Mouse (Mus musculus) MEL (cell line): Measurements from ENCODE around the gene Prpf38b. TPM values are rescaled to one million over a fixed set of nuclear protein-coding genes. Genes with fewer than 3 reads are reported as not detected.
A peak's percentile ranks its signal among the peaks of the same experiment; 100 is the strongest.

Experiments
- DNase-seq: peaks from one replicate; pipeline ENCODE4 v3.0.0; 2011; ENCODE audit warnings: low read depth, low spot score
- H3K27ac ChIP-seq: 2 replicates; pipeline ENCODE4 v1.5.1; 2012; ENCODE audit warnings: low read depth, mild to moderate bottlenecking, control low read depth, low read length, moderate library complexity; ENCODE audit not compliant: control insufficient read depth
- H3K27me3 ChIP-seq, 2 experiments: fragments of 150-350 bp in 1 of 2; sonication (generic) in 1 of 2; 2 replicates each; pipeline ENCODE4 v1.6.1; 2012; ENCODE audit warnings: low read length in 2 of 2, mild to moderate bottlenecking in 2 of 2, improper control_type of control experiment in 1 of 2, moderate library complexity in 1 of 2; ENCODE audit not compliant: insufficient read depth in 2 of 2, control insufficient read depth in 1 of 2
- H3K36me3 ChIP-seq, 2 experiments: 2 replicates each; pipeline ENCODE4 v1.6.1; 2012 to 2014; ENCODE audit warnings: low read length in 2 of 2, improper control_type of control experiment in 1 of 2, inconsistent platforms in 1 of 2, mild to moderate bottlenecking in 1 of 2; ENCODE audit not compliant: insufficient read depth in 2 of 2, control insufficient read depth in 1 of 2
- H3K4me1 ChIP-seq, 2 experiments: fragments of 150-350 bp in 1 of 2; sonication (generic) in 1 of 2; 2 replicates each; pipeline ENCODE4 v1.6.1; 2012; ENCODE audit warnings: low read length in 2 of 2, improper control_type of control experiment in 1 of 2, mild to moderate bottlenecking in 1 of 2; ENCODE audit not compliant: insufficient read depth in 2 of 2, control insufficient read depth in 1 of 2
- H3K4me3 ChIP-seq, 2 experiments: fragments of 150-350 bp in 1 of 2; sonication (generic) in 1 of 2; 2 replicates each; pipeline ENCODE4 v1.5.1; 2012; ENCODE audit warnings: low read depth in 2 of 2, low read length in 2 of 2, mild to moderate bottlenecking in 2 of 2, moderate library complexity in 2 of 2, control low read depth in 1 of 2, improper control_type of control experiment in 1 of 2; ENCODE audit not compliant: control insufficient read depth in 1 of 2, insufficient read depth in 1 of 2
- H3K79me2 ChIP-seq: 2 replicates; pipeline ENCODE4 v1.6.1; 2012; ENCODE audit warnings: mild to moderate bottlenecking, low read length, moderate library complexity; ENCODE audit not compliant: control insufficient read depth, poor library complexity, insufficient read depth
- H3K9ac ChIP-seq: 2 replicates; pipeline ENCODE4 v1.6.1; 2012; ENCODE audit warnings: low read depth, mild to moderate bottlenecking, control low read depth, low read length, moderate library complexity; ENCODE audit not compliant: control insufficient read depth, poor library complexity, severe bottlenecking
- H3K9me3 ChIP-seq: fragments of 150-350 bp; sonication (generic); replicated peaks from 2 replicates; pipeline ENCODE4 v1.6.1; 2012; ENCODE audit warnings: mild to moderate bottlenecking, low read length, improper control_type of control experiment, moderate library complexity; ENCODE audit not compliant: insufficient read depth
- BHLHE40 ChIP-seq: IDR thresholded peaks from 2 replicates; pipeline ENCODE4 v1.6.1; 2012; ENCODE audit warnings: low read depth, mild to moderate bottlenecking, inconsistent platforms, low read length, improper control_type of control experiment, borderline replicate concordance
- CHD1 ChIP-seq: IDR thresholded peaks from 2 replicates; pipeline ENCODE4 v1.6.1; 2012; ENCODE audit warnings: low read depth, mild to moderate bottlenecking, inconsistent platforms, low read length, improper control_type of control experiment
- CHD2 ChIP-seq: IDR thresholded peaks from 2 replicates; pipeline ENCODE4 v1.6.1; 2011; ENCODE audit warnings: low read length, improper control_type of control experiment
- CTCF ChIP-seq, 3 experiments: IDR thresholded peaks in 2 of 3; conservative IDR thresholded peaks in 1 of 3; 2 replicates each; pipeline ENCODE4 v1.5.1; 2011 to 2012; ENCODE audit warnings: low read length in 3 of 3, low read depth in 2 of 3, mild to moderate bottlenecking in 2 of 3, improper control_type of control experiment in 1 of 3, inconsistent platforms in 1 of 3, mixed read lengths in 1 of 3, moderate library complexity in 1 of 3; ENCODE audit not compliant: control insufficient read depth in 1 of 3, insufficient read depth in 1 of 3, poor library complexity in 1 of 3, severe bottlenecking in 1 of 3
- E2F4 ChIP-seq: IDR thresholded peaks from 2 replicates; pipeline ENCODE4 v1.6.1; 2011; ENCODE audit warnings: low read depth, low read length, improper control_type of control experiment, borderline replicate concordance
- ELF1 ChIP-seq: IDR thresholded peaks from 2 replicates; pipeline ENCODE4 v1.6.1; 2014; ENCODE audit warnings: low read depth, mild to moderate bottlenecking, inconsistent platforms, low read length, improper control_type of control experiment, moderate library complexity
- EP300 ChIP-seq, 2 experiments: IDR thresholded peaks; 2 replicates each; pipeline ENCODE4 v1.6.1; 2011; ENCODE audit warnings: improper control_type of control experiment in 2 of 2, low read length in 2 of 2, low read depth in 1 of 2, mild to moderate bottlenecking in 1 of 2
- ETS1 ChIP-seq: IDR thresholded peaks from 2 replicates; pipeline ENCODE4 v1.6.1; 2012; ENCODE audit warnings: low read depth, mild to moderate bottlenecking, inconsistent platforms, low read length, improper control_type of control experiment, moderate library complexity
- GABPA ChIP-seq: IDR thresholded peaks from 2 replicates; pipeline ENCODE4 v1.6.1; 2012; ENCODE audit warnings: low read depth, mild to moderate bottlenecking, inconsistent platforms, low read length, improper control_type of control experiment, moderate library complexity
- GATA1 ChIP-seq: IDR thresholded peaks from 2 replicates; pipeline ENCODE4 v1.6.1; 2011; ENCODE audit warnings: low read depth, low read length, improper control_type of control experiment
- HCFC1 ChIP-seq: IDR thresholded peaks from 2 replicates; pipeline ENCODE4 v1.6.1; 2012; ENCODE audit warnings: low read depth, mild to moderate bottlenecking, inconsistent platforms, low read length, improper control_type of control experiment, moderate library complexity
- JUND ChIP-seq: IDR thresholded peaks from 2 replicates; pipeline ENCODE4 v1.6.1; 2011; ENCODE audit warnings: low read depth, mild to moderate bottlenecking, improper control_type of control experiment, low read length
- KAT2A ChIP-seq: conservative IDR thresholded peaks from 2 replicates; pipeline ENCODE4 v1.6.1; 2012; ENCODE audit warnings: low read depth, low read length, improper control_type of control experiment, inconsistent platforms
- MAX ChIP-seq: IDR thresholded peaks from 2 replicates; pipeline ENCODE4 v1.6.1; 2011; ENCODE audit warnings: low read length, improper control_type of control experiment
- MEF2A ChIP-seq: IDR thresholded peaks from 2 replicates; pipeline ENCODE4 v1.6.1; 2014; ENCODE audit warnings: low read depth, mild to moderate bottlenecking, inconsistent platforms, low read length, improper control_type of control experiment; ENCODE audit not compliant: poor library complexity, insufficient replicate concordance, severe bottlenecking; ENCODE audit errors: extremely low read depth
- MXI1 ChIP-seq: IDR thresholded peaks from 2 replicates; pipeline ENCODE4 v1.6.1; 2011; ENCODE audit warnings: mild to moderate bottlenecking, low read depth, low read length, improper control_type of control experiment
- MYB ChIP-seq: IDR thresholded peaks from 2 replicates; pipeline ENCODE4 v1.6.1; 2011; ENCODE audit warnings: mild to moderate bottlenecking, low read depth, low read length, improper control_type of control experiment
- MYC ChIP-seq: IDR thresholded peaks from 2 replicates; pipeline ENCODE4 v1.6.1; 2011; ENCODE audit warnings: low read depth, mild to moderate bottlenecking, low read length, improper control_type of control experiment, moderate library complexity
- NELFE ChIP-seq: IDR thresholded peaks from 2 replicates; pipeline ENCODE4 v1.6.1; 2011; ENCODE audit warnings: low read depth, low read length, improper control_type of control experiment
- NRF1 ChIP-seq: IDR thresholded peaks from 2 replicates; pipeline ENCODE4 v1.6.1; 2014; ENCODE audit warnings: low read depth, mild to moderate bottlenecking, inconsistent platforms, low read length, improper control_type of control experiment, moderate library complexity; ENCODE audit not compliant: poor library complexity, insufficient read depth, severe bottlenecking
- POLR2A ChIP-seq, 2 experiments: IDR thresholded peaks; 2 replicates each; pipeline ENCODE4 v1.6.1; 2011 to 2012; ENCODE audit warnings: low read length in 2 of 2, mild to moderate bottlenecking in 2 of 2, control low read depth in 1 of 2, improper control_type of control experiment in 1 of 2, low read depth in 1 of 2, moderate library complexity in 1 of 2; ENCODE audit not compliant: control insufficient read depth in 1 of 2, insufficient read depth in 1 of 2, poor library complexity in 1 of 2
- POLR2AphosphoS2 ChIP-seq: IDR thresholded peaks from 2 replicates; pipeline ENCODE4 v1.6.1; 2011; ENCODE audit warnings: low read length, improper control_type of control experiment
- POLR2AphosphoS5 ChIP-seq: IDR thresholded peaks from 2 replicates; pipeline ENCODE4 v1.6.1; 2012; ENCODE audit warnings: low read depth, borderline replicate concordance, mild to moderate bottlenecking, inconsistent platforms, low read length, moderate library complexity, mixed read lengths
- RAD21 ChIP-seq: IDR thresholded peaks from 2 replicates; pipeline ENCODE4 v1.6.1; 2011; ENCODE audit warnings: mild to moderate bottlenecking, low read depth, low read length, improper control_type of control experiment
- RCOR1 ChIP-seq: IDR thresholded peaks from 2 replicates; pipeline ENCODE4 v1.6.1; 2012; ENCODE audit warnings: low read depth, mild to moderate bottlenecking, inconsistent platforms, low read length, improper control_type of control experiment
- SMC3 ChIP-seq: IDR thresholded peaks from 2 replicates; pipeline ENCODE4 v1.6.1; 2011; ENCODE audit warnings: low read depth, low read length, improper control_type of control experiment
- TAL1 ChIP-seq: IDR thresholded peaks from 2 replicates; pipeline ENCODE4 v1.6.1; 2012; ENCODE audit warnings: mild to moderate bottlenecking, inconsistent platforms, low read length, moderate library complexity, mixed read lengths
- TBP ChIP-seq: IDR thresholded peaks from 2 replicates; pipeline ENCODE4 v1.8.0; 2011; ENCODE audit warnings: low read depth, low read length, improper control_type of control experiment
- TCF12 ChIP-seq: IDR thresholded peaks from 2 replicates; pipeline ENCODE4 v1.6.1; 2014; ENCODE audit warnings: low read depth, mild to moderate bottlenecking, inconsistent platforms, low read length, improper control_type of control experiment, moderate library complexity
- UBTF ChIP-seq: IDR thresholded peaks from 2 replicates; pipeline ENCODE4 v1.6.1; 2012; ENCODE audit warnings: low read depth, mild to moderate bottlenecking, inconsistent platforms, low read length, improper control_type of control experiment, moderate library complexity, borderline replicate concordance; ENCODE audit not compliant: insufficient read depth
- USF1 ChIP-seq: IDR thresholded peaks from 2 replicates; pipeline ENCODE4 v1.6.1; 2014; ENCODE audit warnings: low read depth, mild to moderate bottlenecking, inconsistent platforms, low read length, improper control_type of control experiment, moderate library complexity
- USF2 ChIP-seq, 2 experiments: IDR thresholded peaks; 2 replicates each; pipeline ENCODE4 v1.6.1; 2011 to 2012; ENCODE audit warnings: improper control_type of control experiment in 2 of 2, low read length in 2 of 2, borderline replicate concordance in 1 of 2, inconsistent platforms in 1 of 2, low read depth in 1 of 2, mild to moderate bottlenecking in 1 of 2; ENCODE audit not compliant: insufficient read depth in 1 of 2
- ZC3H11A ChIP-seq: IDR thresholded peaks from 2 replicates; pipeline ENCODE4 v1.6.1; 2012; ENCODE audit warnings: low read depth, mild to moderate bottlenecking, inconsistent platforms, low read length, improper control_type of control experiment
- ZMIZ1 ChIP-seq: IDR thresholded peaks from 2 replicates; pipeline ENCODE4 v1.6.1; 2012; ENCODE audit warnings: low read depth, mild to moderate bottlenecking, inconsistent platforms, low read length, improper control_type of control experiment, moderate library complexity
- ZNF384 ChIP-seq: IDR thresholded peaks from 2 replicates; pipeline ENCODE4 v1.6.1; 2012; ENCODE audit warnings: low read depth, mild to moderate bottlenecking, inconsistent platforms, low read length, improper control_type of control experiment
- polyA plus RNA-seq, 2 experiments: library from polyadenylated mRNA; stranded (reverse) in 1 of 2; unstranded in 1 of 2; fragments of >175 nt in 1 of 2; fragments of >200 nt in 1 of 2; gene quantifications; 2 replicates each; pipeline versions ENCODE4 v1.2.1 to v1.2.4; 2012; ENCODE audit warnings: low replicate concordance in 2 of 2, low read depth in 1 of 2; ENCODE audit not compliant: insufficient read length in 2 of 2, insufficient read depth in 1 of 2, missing spikeins in 1 of 2
- total RNA-seq: library from RNA; depleted of rRNA; stranded (reverse); fragments of 300-350 nt; gene quantifications from 2 replicates; pipeline ENCODE4 v1.2.3, GENCODE M21; 2012

The Prpf38b gene
- total and polyA plus RNA-seq, 3 experiments, result 43.0 to 138 (median 128) TPM

DNA sequence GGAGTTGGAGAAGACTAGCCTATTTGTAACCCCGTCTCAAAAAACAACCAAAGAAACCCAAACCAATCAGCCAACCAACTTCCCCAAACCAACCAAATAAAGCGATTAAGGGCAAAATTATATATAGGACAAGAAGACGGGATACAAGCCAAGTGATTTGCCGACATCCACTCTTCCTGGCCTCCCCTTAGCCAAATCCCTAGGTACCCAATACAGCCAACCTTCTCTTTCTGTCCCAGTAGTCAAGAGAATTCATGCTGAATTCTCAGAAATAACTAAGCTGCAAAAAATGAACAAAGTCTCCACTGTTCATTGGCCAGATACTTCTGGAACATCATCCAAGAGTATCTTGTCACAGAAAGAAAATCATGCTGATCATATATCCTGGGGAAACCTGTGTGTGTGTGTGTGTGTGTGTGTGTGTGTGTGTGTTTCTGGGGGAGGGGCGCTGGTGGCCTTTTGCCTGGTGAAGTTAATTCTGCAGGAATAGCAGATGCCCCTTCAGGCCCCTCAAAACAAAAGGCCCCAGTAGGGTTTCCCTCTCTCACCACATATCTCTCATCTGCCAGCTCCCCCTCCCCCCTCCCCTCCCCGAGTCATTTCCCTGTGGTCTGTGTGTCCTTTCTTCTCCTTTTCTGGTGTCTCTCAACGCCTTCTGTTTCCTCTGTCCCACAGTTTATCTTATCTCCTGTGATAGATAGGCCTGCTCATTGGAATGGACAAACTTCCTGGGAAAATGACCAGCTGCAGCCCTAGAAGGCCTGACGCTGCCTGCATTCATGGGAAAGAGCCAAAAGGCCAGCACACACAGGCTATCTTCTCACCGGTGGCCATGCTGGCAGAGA, 25.6 kb downstream of the Prpf38b start:
- Histone ChIP-seq H3K79me2 (no peaks in the 10 kb centered on the region), H3K27ac (peak overlapping the region; percentile 69), H3K9me3 (no peaks in the 10 kb centered on the region), H3K36me3 (peaks cover 0 to 16% of the 10 kb centered on the region in 2 experiments; a peak in 2 of 4 replicates), H3K4me1 (peaks cover 18 to 25% of the 10 kb centered on the region in 2 experiments), H3K4me3 (peak overlapping the region; percentile 40 to 44), H3K9ac (peak overlapping the region; percentile 50), H3K27me3 (no peaks in the 10 kb centered on the region)
- peak; percentile 82 for DNase-seq
- TF ChIP-seq NRF1, result no peak
- no peak for TF ChIP-seq JUND
- TF ChIP-seq ZNF384, result no peak
- TF ChIP-seq GATA1, result peak; percentile 96
- TF ChIP-seq MAX, result no peak
- no peak for TF ChIP-seq CTCF (IDR thresholded peaks at IDR 0.05 in 2 of 3, conservative IDR thresholded peaks at IDR 0.05 in 1 of 3; ENCODE audit: control insufficient read depth in 1 of 3, insufficient read depth in 1 of 3, low read depth in 2 of 3, low read length in 3 of 3, poor library complexity in 1 of 3, severe bottlenecking in 1 of 3)
- TF ChIP-seq BHLHE40, result peak; percentile 41; the same call in 1 of the 2 replicates
- no peak for TF ChIP-seq USF1
- no peak for TF ChIP-seq POLR2AphosphoS2
- no peak for TF ChIP-seq SMC3
- peak; percentile 21; the same call in 1 of the 2 replicates for TF ChIP-seq HCFC1
- no peak for TF ChIP-seq POLR2A (IDR thresholded peaks at IDR 0.05; ENCODE audit: control insufficient read depth in 1 of 2, insufficient read depth in 1 of 2, low read depth in 1 of 2, low read length in 2 of 2, poor library complexity in 1 of 2)
- peak; percentile 93 to 94 for TF ChIP-seq EP300 (IDR thresholded peaks at IDR 0.05; ENCODE audit: low read depth in 1 of 2, low read length in 2 of 2)
- TF ChIP-seq NELFE, result 0 out of 2 replicates have a peak, but pooled peaks have one; percentile 27
- TF ChIP-seq UBTF, result no peak
- 0 out of 2 replicates have a peak, but pooled peaks have one; percentile 44 for TF ChIP-seq ELF1
- 0 out of 2 replicates have a peak, but pooled peaks have one; percentile 18 for TF ChIP-seq MYC
- TF ChIP-seq E2F4, result no peak
- 0 out of 2 replicates have a peak, but pooled peaks have one; percentile 7 for TF ChIP-seq MEF2A
- no peak for TF ChIP-seq MYB
- peak; percentile 91 for TF ChIP-seq TCF12
- peak; percentile 80 for TF ChIP-seq ETS1
- TF ChIP-seq POLR2AphosphoS5, result no peak
- TF ChIP-seq CHD2, result peak; percentile 52
- TF ChIP-seq GABPA, result no peak
- TF ChIP-seq RCOR1, result peak; percentile 85
- peak; percentile 73 for TF ChIP-seq TAL1
- TF ChIP-seq KAT2A, result no peak
- TF ChIP-seq RAD21, result no peak
- 0 out of 2 replicates have a peak, but pooled peaks have one; percentile 24 for TF ChIP-seq TBP
- no peak for TF ChIP-seq CHD1
- TF ChIP-seq ZC3H11A, result no peak
- peak; percentile 59; the same call in 1 of the 2 replicates for TF ChIP-seq ZMIZ1
- TF ChIP-seq MXI1, result no peak
- no peak for TF ChIP-seq USF2 (IDR thresholded peaks at IDR 0.05; ENCODE audit: borderline replicate concordance in 1 of 2, insufficient read depth in 1 of 2, low read depth in 1 of 2, low read length in 2 of 2)
